Mouse (Mus musculus): ENCODE results near the gene Scrn3.

DNA sequence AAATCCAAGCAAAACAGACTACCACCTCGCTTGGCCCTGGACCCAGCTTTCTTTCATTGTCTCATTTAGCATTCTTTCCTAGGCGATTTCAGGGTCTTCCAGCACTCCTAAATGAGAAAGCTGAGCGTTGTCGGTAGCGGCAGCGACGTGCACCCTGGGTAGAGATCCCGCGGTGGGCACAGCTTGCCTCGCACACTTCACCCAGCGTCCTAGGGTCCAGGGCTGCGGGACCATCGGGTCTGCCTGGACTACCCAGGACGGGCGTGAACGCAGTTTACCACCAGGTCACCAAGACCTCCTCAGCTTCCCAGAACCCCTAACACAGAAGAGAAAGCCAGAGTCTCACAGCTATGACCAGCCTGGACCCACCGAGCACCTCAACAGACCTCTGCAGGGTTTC is 33.5 kb upstream of the Scrn3 start:
- TF ChIP-seq CTCF (IDR thresholded peaks at IDR 0.05; ENCODE audit: borderline replicate concordance, extremely low read depth, insufficient read depth, insufficient read length) (no peak), POLR2A (IDR thresholded peaks at IDR 0.05; ENCODE audit: borderline replicate concordance, extremely low read depth, insufficient read depth, insufficient read length, poor library complexity, severe bottlenecking) (no peak)
